Mouse (Mus musculus) lung, embryonic 15.5 days (tissue): ENCODE data around the gene Gm11568. TPM values are rescaled to one million over a fixed set of nuclear protein-coding genes. Genes with fewer than 3 reads are reported as not detected.
"Not testable (repeated sequence)": the region's sequence is repeated elsewhere in the genome, so short reads cannot be mapped to it uniquely, and the experiment has no call there.

Source experiments
- ATAC-seq: fragments of 200-750 bp; cut with Nextera tagmentation; 2 replicates; pipeline ENCODE4 v1.8.0; 2017; ENCODE audit warnings: moderate number of reproducible peaks, borderline replicate concordance; ENCODE audit not compliant: low FRiP score, low TSS enrichment; ENCODE audit errors: extremely low read depth
- H3K27ac ChIP-seq: fragments of 300-500 bp; sonication (generic); 2 replicates; pipeline ENCODE4 v1.5.1; 2015; ENCODE audit warnings: moderate library complexity, mild to moderate bottlenecking, inconsistent platforms
- H3K27me3 ChIP-seq: fragments of 300-500 bp; sonication (generic); 2 replicates; pipeline ENCODE4 v1.6.1; 2015; ENCODE audit warnings: inconsistent platforms
- H3K36me3 ChIP-seq: fragments of 300-500 bp; sonication (generic); 2 replicates; pipeline ENCODE4 v1.6.1; 2015; ENCODE audit warnings: inconsistent platforms
- H3K4me1 ChIP-seq: fragments of 300-500 bp; sonication (generic); 2 replicates; pipeline ENCODE4 v1.6.1; 2015; ENCODE audit warnings: inconsistent platforms
- H3K4me2 ChIP-seq: fragments of 300-500 bp; sonication (generic); 2 replicates; pipeline ENCODE4 v1.6.1; 2015; ENCODE audit warnings: inconsistent platforms, mild to moderate bottlenecking, moderate library complexity
- H3K4me3 ChIP-seq: fragments of 300-500 bp; sonication (generic); 2 replicates; pipeline ENCODE4 v1.5.1; 2015; ENCODE audit warnings: mild to moderate bottlenecking, inconsistent platforms
- H3K9ac ChIP-seq: fragments of 300-500 bp; sonication (generic); 2 replicates; pipeline ENCODE4 v1.6.1; 2015; ENCODE audit warnings: inconsistent platforms
- H3K9me3 ChIP-seq: fragments of 300-500 bp; sonication (generic); 2 replicates; pipeline ENCODE4 v1.6.1; 2016; ENCODE audit warnings: inconsistent platforms
- WGBS: fragments of 180-500 bp; shearing (Covaris S2); methylation state at CpG from one replicate; pipeline ENCODE4 v1.1.7; 2015; 5-methylcytosine and 5-hydroxymethylcytosine counted together
- polyA plus RNA-seq: library from polyadenylated mRNA; unstranded; fragments of >200 nt; fragmentation: Nextera tagmentation; extraction: Ambion mirVana; gene quantifications from 2 replicates; pipeline ENCODE4 v1.2.1, GENCODE M21; 2015

Gene Gm11568
- not detected in 2 replicates for polyA plus RNA-seq

- H3K9me3 ChIP-seq: no peaks in the 10 kb centered on the region
- 75% methylated on average over 2 of the region's 2 CpGs for WGBS
- ATAC-seq: no peak
- H3K4me1 ChIP-seq: no peaks in the 10 kb centered on the region
- no peaks in the 10 kb centered on the region for H3K36me3 ChIP-seq
- no peak within 1 kb of the TSS for H3K4me2 ChIP-seq
- no peaks in the 10 kb centered on the region for H3K27me3 ChIP-seq
- no peak within 1 kb of the TSS for H3K4me3 ChIP-seq
- no peak within 1 kb of the TSS for H3K9ac ChIP-seq
- H3K27ac ChIP-seq: no peak within 1 kb of the TSS
These were observed at the start of gene Gm11568 for GRCm38 (mm10) chr11:99857617-99858016. Gene Gm11568, plus strand, starts transcription at chr11:99857917.

- ATAC-seq, H3K4me3 ChIP-seq, H3K27me3 ChIP-seq, H3K4me2 ChIP-seq, H3K4me1 ChIP-seq, H3K36me3 ChIP-seq, H3K9me3 ChIP-seq, H3K27ac ChIP-seq, H3K9ac ChIP-seq: not testable (repeated sequence)
These were observed 47.9 kb upstream of the Gm11568 start, which contains the start of gene Krtap4-13 for GRCm38 (mm10) chr11:99809792-99810191. Gene Krtap4-13, minus strand, starts transcription at chr11:99809892.

DNA sequence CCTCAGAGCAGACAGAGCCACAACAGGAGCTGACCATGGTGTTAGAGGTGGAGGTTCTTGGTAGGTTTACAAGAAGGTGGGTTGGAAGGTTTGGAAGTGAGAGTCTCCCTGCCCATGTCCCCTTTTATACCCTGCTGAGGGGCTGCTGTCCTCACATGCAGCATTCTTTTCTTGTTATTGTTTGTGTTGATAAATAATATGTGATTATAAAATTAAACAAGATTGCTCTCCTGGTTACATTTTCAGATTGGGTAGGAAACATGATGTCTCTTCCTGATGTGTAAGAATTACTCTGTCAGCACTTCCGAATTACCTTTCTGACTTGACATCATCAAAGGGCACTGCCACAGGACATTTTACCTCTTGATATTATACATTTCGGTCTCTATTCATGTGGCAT, 42.2 kb upstream of the Gm11568 start, which contains the start of gene Gm11564:
Gm11564 (minus strand) TSS at position 101 of the 400 bp plus-strand sequence.
- H3K4me3 ChIP-seq, H3K4me1 ChIP-seq, H3K36me3 ChIP-seq, H3K27ac ChIP-seq, H3K4me2 ChIP-seq, H3K9ac ChIP-seq, ATAC-seq, H3K27me3 ChIP-seq, H3K9me3 ChIP-seq: not testable (repeated sequence)
- WGBS: 70% methylated on average over 2 of the region's 2 CpGs

DNA sequence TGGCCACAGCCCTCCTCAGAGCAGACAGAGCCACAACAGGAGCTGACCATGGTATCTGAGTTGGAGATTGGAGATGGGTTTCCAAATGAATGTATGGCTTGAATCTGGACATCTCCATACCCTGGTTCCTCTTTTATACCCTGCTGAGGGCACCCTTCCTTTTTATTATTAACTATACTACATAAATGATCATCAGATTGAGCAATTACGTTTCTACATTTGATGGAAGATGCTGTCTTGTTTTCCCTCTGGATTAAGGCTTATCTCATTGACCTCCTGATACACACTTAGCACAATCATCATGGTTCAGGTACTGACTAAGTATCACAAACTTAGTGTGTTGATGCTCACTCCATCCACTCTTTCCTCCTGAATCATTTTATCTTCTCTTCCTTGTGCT, 19.8 kb upstream of the Gm11568 start, which contains the start of gene 2300003K06Rik:
2300003K06Rik (minus strand) TSS at position 101 of the 400 bp plus-strand sequence.
- no peak for ATAC-seq
- no peaks in the 10 kb centered on the region for H3K9me3 ChIP-seq
- H3K4me3 ChIP-seq: no peak within 1 kb of the TSS
- 85% methylated on average over 1 of the region's 1 CpGs for WGBS
- no peaks in the 10 kb centered on the region for H3K4me1 ChIP-seq
- no peak within 1 kb of the TSS for H3K4me2 ChIP-seq
- H3K9ac ChIP-seq: no peak within 1 kb of the TSS
- H3K27me3 ChIP-seq: no peaks in the 10 kb centered on the region
- no peak within 1 kb of the TSS for H3K27ac ChIP-seq
- no peaks in the 10 kb centered on the region for H3K36me3 ChIP-seq

DNA sequence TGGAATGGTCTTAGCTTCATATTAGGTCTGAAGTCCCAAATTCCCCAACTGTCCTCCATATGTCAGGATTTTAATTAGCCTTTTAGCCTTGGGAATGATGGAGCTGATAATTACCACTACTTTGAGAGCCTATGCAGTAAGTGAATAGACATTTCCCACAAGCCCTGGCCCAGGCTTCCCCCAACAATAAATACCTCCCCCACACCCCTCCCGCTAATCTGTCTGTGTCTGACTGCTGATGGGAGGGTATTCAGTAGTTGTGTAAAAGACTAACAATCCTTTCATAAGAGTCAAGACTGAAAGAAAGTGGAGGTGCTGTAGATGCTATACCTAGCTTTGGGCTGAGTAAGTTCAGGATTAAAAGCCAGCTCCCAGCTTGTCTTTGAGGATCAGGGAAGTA, 15.5 kb upstream of the Gm11568 start:
- Histone ChIP-seq H3K27me3 (no peaks in the 10 kb centered on the region), H3K4me3 (no peak overlapping the region), H3K27ac (no peak overlapping the region), H3K9ac (no peak overlapping the region), H3K4me1 (no peaks in the 10 kb centered on the region), H3K4me2 (no peak overlapping the region), H3K9me3 (no peaks in the 10 kb centered on the region), H3K36me3 (no peaks in the 10 kb centered on the region)
- no peak for ATAC-seq
- 90% methylated on average over 1 of the region's 1 CpGs for WGBS

GRCm38 (mm10) chr11:99846746-99847145, 11.0 kb upstream of the Gm11568 start:
- Histone ChIP-seq H3K4me3 (no peak overlapping the region), H3K27me3 (no peaks in the 10 kb centered on the region), H3K9ac (no peak overlapping the region), H3K27ac (no peak overlapping the region), H3K36me3 (no peaks in the 10 kb centered on the region), H3K9me3 (no peaks in the 10 kb centered on the region), H3K4me1 (no peaks in the 10 kb centered on the region), H3K4me2 (no peak overlapping the region)
- no peak for ATAC-seq
- WGBS: 83% methylated on average over 2 of the region's 2 CpGs

DNA sequence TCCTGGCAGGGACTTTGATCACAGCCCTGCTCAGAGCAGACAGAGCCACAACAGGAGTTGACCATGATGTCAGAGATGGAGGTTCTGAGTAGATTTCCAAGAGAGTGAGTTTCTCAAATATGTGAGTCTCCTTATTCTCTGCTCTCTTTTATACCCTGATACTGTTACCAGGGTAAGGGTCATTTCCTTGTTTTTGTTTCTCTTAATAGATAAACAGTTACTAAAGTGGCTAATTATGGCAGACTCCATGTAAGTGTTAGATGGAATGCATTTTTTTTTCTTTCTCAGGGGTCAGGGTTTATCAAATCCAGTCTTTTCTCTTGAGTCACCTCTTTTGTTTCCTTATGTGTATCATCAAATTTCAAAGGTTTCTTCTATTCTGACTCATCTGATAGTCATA, 6.2 kb upstream of the Gm11568 start, which contains the start of gene Krtap4-16:
Krtap4-16 (minus strand) TSS at position 101 of the 400 bp plus-strand sequence.
- no peak for ATAC-seq
- no peak within 1 kb of the TSS for H3K4me2 ChIP-seq
- no peaks in the 10 kb centered on the region for H3K4me1 ChIP-seq
- H3K27ac ChIP-seq: no peak within 1 kb of the TSS
- H3K9me3 ChIP-seq: no peaks in the 10 kb centered on the region
- no peak within 1 kb of the TSS for H3K9ac ChIP-seq
- no peaks in the 10 kb centered on the region for H3K36me3 ChIP-seq
- H3K27me3 ChIP-seq: no peaks in the 10 kb centered on the region
- no peak within 1 kb of the TSS for H3K4me3 ChIP-seq

DNA sequence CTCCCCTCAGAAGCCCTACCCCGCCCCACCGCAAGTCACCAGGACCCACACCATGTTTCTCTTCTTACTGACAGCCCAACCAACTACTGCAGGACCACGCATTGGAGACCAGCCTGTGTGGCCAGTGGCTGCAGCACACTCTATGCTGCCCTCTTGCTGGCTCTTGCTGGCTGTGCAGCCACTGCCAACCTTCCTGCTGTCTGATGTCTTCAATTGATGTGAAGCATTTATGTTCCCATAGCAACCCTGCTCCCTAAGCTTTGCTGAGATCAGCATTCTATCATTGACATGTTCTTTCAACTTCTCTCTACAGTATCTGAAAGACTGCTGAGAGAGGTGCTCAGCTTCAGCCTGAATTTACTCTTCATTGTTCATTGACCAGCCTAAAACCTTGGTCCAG, 3.6 kb upstream of the Gm11568 start:
- 49% methylated on average over 3 of the region's 3 CpGs for WGBS
- Histone ChIP-seq H3K27me3 (no peaks in the 10 kb centered on the region), H3K4me2 (no peak overlapping the region), H3K4me1 (no peaks in the 10 kb centered on the region), H3K4me3 (no peak overlapping the region), H3K9me3 (no peaks in the 10 kb centered on the region), H3K36me3 (no peaks in the 10 kb centered on the region), H3K9ac (no peak overlapping the region), H3K27ac (no peak overlapping the region)
- ATAC-seq: no peak

DNA sequence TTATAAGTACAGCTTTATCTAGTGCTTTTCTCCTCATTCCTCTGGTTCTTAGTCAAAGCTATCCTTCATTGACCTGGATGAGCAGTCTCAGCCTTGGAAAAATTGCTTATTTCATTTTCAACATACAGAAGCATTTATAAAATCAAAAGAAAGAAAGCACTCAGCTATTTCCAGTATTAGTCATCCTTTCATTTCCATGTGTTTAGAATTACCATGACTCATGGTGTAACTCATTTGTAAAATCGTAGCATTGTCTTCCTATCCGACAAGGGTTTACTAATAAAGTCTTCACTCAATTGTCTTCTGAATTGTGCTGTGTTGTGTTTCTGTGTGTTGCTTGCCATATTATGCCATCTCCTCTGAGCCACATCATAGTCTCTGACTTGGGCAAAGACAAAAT, 1.0 kb downstream of the Gm11568 start:
- Histone ChIP-seq H3K9me3 (no peaks in the 10 kb centered on the region), H3K27ac (no peak overlapping the region), H3K27me3 (no peaks in the 10 kb centered on the region), H3K36me3 (no peaks in the 10 kb centered on the region), H3K9ac (no peak overlapping the region), H3K4me1 (no peaks in the 10 kb centered on the region), H3K4me3 (no peak overlapping the region), H3K4me2 (no peak overlapping the region)
- WGBS: 69% methylated on average over 2 of the region's 2 CpGs
- no peak for ATAC-seq

DNA sequence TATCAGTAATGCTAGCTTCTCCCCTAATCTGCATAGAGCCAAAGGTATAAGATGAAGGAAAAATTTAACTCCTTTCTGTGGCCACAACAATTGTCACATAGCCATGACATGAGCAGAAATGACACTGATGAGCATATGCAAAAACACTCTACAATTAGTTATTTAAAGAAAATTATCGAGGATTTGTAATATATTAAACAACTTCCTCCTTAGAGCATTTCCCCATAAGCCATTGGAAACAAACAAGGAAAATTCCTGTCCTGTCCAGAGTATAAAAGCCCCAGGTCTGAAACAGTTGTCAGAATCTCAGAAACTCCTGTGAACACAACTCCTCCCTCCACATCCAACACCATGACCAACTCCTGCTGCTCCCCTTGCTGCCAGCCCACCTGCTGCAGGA, 6.5 kb downstream of the Gm11568 start, which contains the start of gene Gm11559:
Gm11559 (plus strand) TSS at position 301 of the 400 bp plus-strand sequence.
- not testable (repeated sequence) for H3K4me3 ChIP-seq, H3K27ac ChIP-seq, ATAC-seq, H3K9me3 ChIP-seq, H3K4me2 ChIP-seq, H3K36me3 ChIP-seq, H3K9ac ChIP-seq, H3K4me1 ChIP-seq, H3K27me3 ChIP-seq
- 61% methylated on average over 1 of the region's 1 CpGs for WGBS

GRCm38 (mm10) chr11:99873089-99873488, 15.4 kb downstream of the Gm11568 start, which contains the start of gene Krtap9-1:
Gene Krtap9-1, plus strand, starts transcription at chr11:99873389.
- H3K36me3 ChIP-seq, H3K4me1 ChIP-seq, H3K27ac ChIP-seq, H3K9ac ChIP-seq, H3K4me3 ChIP-seq, H3K9me3 ChIP-seq, ATAC-seq, H3K27me3 ChIP-seq, H3K4me2 ChIP-seq: not testable (repeated sequence)
- WGBS: 48% methylated on average over 1 of the region's 1 CpGs

GRCm38 (mm10) chr11:99878887-99879286, 21.2 kb downstream of the Gm11568 start, which contains the start of gene Gm11567:
Gene Gm11567, plus strand, starts transcription at chr11:99879187.
- H3K27me3 ChIP-seq, H3K9ac ChIP-seq, H3K36me3 ChIP-seq, H3K4me2 ChIP-seq, H3K4me3 ChIP-seq, H3K9me3 ChIP-seq, H3K27ac ChIP-seq, H3K4me1 ChIP-seq, ATAC-seq: not testable (repeated sequence)
- 33% methylated on average over 1 of the region's 1 CpGs for WGBS

GRCm38 (mm10) chr11:99907620-99908019, 49.9 kb downstream of the Gm11568 start, which contains the start of gene Krtap31-1:
Gene Krtap31-1, plus strand, starts transcription at chr11:99907920.
- Histone ChIP-seq H3K27me3 (no peaks in the 10 kb centered on the region), H3K36me3 (no peaks in the 10 kb centered on the region), H3K4me2 (no peak within 1 kb of the TSS), H3K9ac (no peak within 1 kb of the TSS), H3K4me3 (no peak within 1 kb of the TSS), H3K9me3 (no peaks in the 10 kb centered on the region), H3K4me1 (no peaks in the 10 kb centered on the region), H3K27ac (no peak within 1 kb of the TSS)
- WGBS: 69% methylated on average over 2 of the region's 2 CpGs
- ATAC-seq: no peak
